Mouse (Mus musculus): ENCODE data around the gene Wwtr1.

The Wwtr1 gene

DNA sequence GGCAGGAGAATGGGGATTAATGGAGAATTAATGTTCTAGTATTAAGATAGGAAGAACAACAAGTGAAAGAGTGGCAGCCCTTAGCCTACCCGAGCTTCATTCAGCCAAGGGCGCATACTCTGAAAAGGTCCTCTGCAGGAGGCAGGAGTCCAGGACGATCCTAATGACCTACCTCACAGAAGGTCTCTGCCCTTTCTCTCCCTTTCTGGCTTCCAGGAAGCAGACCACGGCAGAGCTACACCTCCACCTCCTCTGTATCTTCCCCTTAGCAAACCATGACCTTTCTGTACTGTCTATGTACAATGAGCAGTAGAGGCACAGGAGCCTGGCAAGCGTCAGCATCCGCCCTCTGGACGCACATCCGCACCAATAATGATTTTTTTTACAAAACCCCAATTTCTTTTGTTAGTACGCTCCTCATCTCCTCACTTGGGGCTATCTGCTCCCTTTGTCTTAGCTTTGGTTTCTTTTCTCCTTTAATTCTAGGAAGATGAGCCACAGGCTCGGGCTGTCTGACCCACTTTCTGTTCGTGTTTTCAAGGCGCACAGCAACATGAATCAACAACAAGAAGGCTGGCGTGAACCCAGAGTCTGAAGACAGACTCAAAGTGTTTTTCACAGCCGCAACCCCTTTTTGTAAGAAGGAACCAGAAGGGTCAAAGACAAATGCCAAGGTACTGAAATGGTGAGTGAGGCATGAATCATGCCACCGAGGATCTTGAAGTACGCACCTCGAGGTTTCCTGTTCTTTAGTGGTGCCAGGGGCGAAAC lies 63.7 kb downstream of the Wwtr1 start:
- DNase-seq, result peak; percentile 35

- no peak for DNase-seq
Observed at GRCm38 (mm10) chr3:57509945-57510675, 65.6 kb downstream of the Wwtr1 start.

DNA sequence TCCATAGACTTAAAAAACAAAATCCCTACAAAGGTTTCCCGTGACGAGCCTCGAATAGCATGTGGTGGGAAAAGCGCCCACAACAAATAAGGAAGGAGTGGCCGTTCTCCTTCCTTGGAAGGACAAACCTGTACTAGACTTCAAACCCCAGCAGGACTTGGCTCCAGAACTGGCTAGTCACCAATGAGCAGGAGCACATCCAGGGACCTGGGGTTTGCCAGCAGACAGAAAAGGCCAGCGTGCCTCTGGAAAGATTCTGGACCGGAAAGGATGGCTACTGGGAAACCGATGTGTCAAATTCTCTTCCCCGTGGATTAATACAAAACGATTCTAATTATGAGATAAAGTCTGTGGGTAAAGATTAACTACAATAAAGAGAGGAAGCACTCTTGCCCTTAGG lies 69.7 kb downstream of the Wwtr1 start:
- peak; percentile 39 for DNase-seq

GRCm38 (mm10) chr3:57504756-57505155 lies 71.0 kb downstream of the Wwtr1 start:
- DNase-seq, result no peak

- DNase-seq, result no peak
Observed at GRCm38 (mm10) chr3:57501596-57502220, 74.0 kb downstream of the Wwtr1 start.

DNA sequence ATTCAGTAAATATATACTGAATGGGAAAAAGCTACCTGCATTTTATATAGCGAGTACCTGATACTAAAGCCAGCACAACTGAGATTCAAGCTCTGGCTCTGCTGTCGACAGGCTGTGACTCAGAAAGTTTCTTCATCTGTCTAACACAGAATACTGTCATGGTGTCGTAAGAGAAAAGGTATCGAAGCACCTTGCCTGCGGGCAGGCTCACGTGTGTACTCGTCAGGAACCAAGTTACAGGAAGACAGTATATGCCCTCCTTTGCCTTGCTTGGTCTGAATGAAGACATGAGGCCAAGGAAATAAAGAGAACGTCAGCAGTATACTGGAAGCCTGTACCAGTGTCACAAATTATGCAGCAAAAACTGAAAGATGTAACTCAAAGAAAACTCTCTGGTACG lies 74.9 kb downstream of the Wwtr1 start:
- no peak for DNase-seq

GRCm38 (mm10) chr3:57497791-57498190 lies 77.9 kb downstream of the Wwtr1 start:
- DNase-seq, result no peak

DNA sequence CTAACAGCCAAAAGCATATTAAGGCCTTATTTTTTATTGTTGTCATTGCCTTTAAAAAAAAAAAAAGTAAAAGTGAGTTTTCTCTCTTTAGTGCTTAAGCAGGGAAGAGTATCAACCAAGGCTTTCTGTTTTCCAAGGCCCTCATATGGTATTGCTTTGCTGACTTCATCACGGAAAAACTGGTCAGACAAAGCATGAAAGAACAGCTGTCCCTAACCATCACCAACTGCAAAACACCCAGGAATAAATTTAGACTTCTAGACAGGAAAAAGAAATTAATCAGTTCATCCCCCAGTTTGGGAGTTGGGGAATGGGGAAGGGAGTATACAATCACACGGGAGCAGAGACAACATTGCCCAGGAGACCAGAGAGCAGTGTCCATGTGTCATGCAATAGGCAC lies 79.3 kb downstream of the Wwtr1 start:
- no peak for DNase-seq

GRCm38 (mm10) chr3:57487455-57488153 lies 88.1 kb downstream of the Wwtr1 start:
- peak; percentile 49 for DNase-seq

GRCm38 (mm10) chr3:57486068-57486467 lies 89.6 kb downstream of the Wwtr1 start:
- no peak for DNase-seq

GRCm38 (mm10) chr3:57481981-57482380 lies 93.7 kb downstream of the Wwtr1 start:
- no peak for DNase-seq

GRCm38 (mm10) chr3:57480640-57481039 lies 95.1 kb downstream of the Wwtr1 start:
- no peak for DNase-seq

GRCm38 (mm10) chr3:57474421-57474820 lies 101.3 kb downstream of the Wwtr1 start:
- DNase-seq, result peak; percentile 62

GRCm38 (mm10) chr3:57472407-57472806 lies 103.3 kb downstream of the Wwtr1 start:
- no peak for DNase-seq

DNA sequence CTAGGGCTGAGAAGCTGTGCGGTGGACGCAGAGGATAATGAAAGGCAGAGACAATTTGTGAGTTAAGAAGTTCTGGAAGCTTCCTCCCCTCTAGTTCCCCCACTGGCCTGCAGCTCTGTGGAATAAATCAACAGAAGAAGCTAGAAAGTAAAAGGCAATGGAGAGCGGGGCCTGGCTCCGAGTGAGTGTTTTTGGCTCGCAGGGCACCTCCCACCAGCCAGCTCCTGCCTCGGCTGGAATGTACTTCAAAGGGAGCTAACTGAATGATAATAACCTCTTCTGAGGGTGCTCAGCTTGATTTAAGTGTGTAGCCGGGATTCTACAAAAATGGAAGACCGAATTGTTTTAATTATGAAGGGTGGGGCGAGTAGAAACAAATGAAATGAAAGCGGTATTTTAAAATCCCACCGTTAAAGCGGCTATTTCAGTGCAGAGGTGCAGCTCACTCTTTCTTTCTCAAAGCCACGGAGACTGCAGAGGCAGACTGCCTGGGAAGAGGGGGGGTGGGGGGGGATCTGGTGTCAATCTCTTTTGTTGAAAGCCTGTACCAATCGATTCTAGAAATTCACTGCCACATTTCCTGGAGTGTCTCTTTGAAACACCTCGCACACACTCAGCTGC lies 104.6 kb downstream of the Wwtr1 start:
- peak; percentile 35 for DNase-seq

DNA sequence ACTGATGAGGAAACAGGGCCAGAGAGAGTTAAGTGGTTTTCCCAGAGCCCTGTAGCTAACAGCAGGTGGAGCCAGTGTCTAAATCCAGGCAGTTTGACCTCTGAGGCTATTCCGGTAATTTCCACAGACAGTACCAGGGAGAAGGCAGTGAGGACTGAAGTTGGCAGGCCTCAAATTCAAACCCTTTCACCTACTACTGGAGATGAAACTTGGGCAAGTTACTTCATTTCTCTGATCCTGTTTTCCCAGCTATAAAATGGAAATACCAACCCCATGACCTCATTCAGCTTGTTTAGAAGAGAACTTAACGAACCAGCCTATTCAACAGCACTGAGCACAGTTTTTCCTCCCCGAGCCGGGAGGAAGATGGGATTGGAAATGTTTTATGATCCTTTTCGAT lies 105.4 kb downstream of the Wwtr1 start:
- peak; percentile 71 for DNase-seq

- no peak for DNase-seq
Observed at GRCm38 (mm10) chr3:57469325-57469724, 106.4 kb downstream of the Wwtr1 start.

GRCm38 (mm10) chr3:57466289-57466688 lies 109.4 kb downstream of the Wwtr1 start:
- DNase-seq, result no peak

DNA sequence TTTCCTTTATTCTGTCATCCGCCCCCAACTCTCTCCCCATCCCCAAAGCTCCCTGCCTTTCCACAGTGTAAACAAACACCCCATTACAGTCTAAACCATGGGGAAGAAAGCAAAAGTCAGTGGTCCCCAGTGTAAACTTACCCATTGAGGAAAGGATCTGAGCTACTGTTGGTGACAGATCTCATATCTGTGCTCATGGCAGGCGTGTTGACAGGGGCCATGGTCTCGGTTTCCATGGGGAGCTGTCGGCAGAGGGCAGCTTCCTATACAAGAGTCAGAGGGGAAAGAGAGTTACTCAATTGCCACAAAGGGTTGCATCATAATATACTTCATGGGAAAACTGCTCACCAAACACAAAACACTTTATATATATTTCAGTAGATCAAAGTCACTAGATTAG lies 112.4 kb downstream of the Wwtr1 start:
- no peak for DNase-seq

DNA sequence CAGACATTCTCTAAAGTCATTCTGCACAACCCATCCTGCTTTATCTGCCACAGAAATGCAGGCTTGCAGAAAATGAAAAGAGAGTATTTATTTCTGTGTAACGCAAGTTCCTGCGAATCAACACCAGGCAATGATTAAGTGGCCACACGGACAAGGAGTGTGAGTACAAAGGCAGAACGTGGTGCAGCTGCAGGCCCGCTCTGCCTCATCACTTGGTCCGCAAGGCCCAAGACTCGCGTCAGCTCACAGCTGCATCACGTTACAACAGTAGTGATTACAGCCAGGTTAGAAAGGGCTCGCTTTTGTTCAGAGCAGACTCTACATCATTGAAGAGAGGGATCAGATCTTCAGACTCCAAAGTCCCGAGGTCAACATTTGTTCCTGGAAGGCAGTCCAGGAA lies 117.1 kb downstream of the Wwtr1 start:
- no peak for DNase-seq

GRCm38 (mm10) chr3:57448445-57448844 lies 127.3 kb downstream of the Wwtr1 start:
- DNase-seq, result peak; percentile 73

- no peak for DNase-seq
Observed at GRCm38 (mm10) chr3:57447889-57448288, 127.8 kb downstream of the Wwtr1 start.

DNA sequence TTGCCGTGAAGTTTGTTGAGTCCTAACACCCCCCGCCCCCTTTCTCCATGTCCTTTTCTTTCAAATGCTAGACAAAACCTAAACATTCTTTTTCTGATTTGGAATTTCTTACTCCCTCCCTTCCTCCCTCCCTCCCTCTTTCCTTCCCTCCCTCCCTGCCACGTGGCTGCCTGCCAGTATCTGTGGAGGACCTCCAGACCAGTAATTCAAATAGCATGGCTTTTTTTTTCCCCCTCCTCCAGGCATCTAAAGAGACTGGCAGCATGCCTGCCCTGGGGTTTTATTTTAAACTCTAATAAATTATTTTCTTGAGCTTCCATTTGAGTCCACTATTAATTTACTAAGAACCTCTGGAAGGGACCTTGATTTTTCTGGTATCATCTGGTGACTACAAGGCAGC lies 130.0 kb downstream of the Wwtr1 start:
- peak; percentile 32 for DNase-seq
